Mouse (Mus musculus) retina, adult 2 months (tissue): ENCODE results near the gene Pmp22.

Experiments
- DNase-seq: peaks from one replicate; pipeline ENCODE4 v3.0.0-alpha.2; 2012; ENCODE audit warnings: low read depth, low spot score

Gene Pmp22

DNA sequence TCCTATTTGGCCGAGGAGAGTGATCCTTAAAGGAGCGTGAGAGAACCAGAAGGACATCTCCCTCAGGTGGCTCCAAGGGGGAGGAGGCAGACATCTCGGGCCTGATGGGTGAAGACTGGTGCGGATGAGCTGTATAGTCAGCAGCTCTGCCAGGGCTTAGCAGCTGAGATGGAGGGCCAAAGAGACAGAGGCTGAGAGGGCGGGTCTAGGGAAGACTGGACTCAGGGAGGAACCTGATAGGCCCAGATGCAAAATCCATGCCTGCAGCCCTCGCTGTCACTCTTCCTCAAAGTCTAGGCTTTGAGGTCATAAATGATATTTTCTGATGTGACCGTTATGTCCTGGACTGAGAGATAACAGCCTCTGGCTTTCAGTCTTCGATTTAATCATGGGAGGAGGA lies 1.8 kb upstream of the Pmp22 start:
- DNase-seq: no peak

GRCm38 (mm10) chr11:63127513-63127912 lies 1.3 kb upstream of the Pmp22 start:
- DNase-seq: no peak

DNA sequence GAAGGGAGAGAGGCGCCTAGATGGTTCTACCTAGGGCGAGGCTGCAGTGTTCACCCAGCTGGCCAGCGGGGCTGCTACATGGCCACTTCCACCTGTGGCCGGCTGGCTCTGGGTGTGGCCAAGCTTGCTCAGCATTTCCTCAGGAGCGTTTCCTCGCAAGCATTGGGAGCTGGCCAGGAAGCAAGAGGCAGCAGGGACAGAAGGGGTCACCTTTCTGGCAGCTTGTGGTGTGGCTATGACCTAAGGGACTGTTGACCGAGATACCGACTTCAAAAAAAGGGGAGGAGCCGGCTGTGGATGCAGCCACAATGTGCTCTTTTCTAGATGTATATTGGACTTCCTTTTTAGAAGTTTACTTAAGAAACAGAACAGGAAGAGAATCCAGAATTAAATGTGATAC lies 593 bp downstream of the Pmp22 start:
- no peak for DNase-seq

DNA sequence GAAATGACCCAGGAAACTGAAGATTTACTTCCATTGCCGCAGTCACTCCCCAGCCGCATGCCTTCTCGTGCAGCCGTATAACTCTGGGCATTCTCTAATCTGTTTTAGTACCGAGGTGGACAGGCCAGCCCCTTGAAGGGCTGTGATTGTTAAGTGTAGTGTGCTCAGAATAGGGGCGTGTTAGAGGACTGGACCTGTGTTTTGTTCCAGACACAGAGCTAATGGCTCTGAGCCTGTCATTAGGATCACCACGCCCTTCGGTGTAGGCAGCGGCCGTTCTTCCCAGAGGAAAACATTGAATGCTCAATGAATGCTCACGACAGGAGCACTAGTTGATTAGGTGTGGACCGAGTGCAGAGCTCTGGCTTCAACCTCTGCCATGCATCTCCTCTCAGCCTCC lies 1.1 kb downstream of the Pmp22 start:
- DNase-seq: no peak

GRCm38 (mm10) chr11:63130497-63130896 lies 1.7 kb downstream of the Pmp22 start:
- no peak for DNase-seq

DNA sequence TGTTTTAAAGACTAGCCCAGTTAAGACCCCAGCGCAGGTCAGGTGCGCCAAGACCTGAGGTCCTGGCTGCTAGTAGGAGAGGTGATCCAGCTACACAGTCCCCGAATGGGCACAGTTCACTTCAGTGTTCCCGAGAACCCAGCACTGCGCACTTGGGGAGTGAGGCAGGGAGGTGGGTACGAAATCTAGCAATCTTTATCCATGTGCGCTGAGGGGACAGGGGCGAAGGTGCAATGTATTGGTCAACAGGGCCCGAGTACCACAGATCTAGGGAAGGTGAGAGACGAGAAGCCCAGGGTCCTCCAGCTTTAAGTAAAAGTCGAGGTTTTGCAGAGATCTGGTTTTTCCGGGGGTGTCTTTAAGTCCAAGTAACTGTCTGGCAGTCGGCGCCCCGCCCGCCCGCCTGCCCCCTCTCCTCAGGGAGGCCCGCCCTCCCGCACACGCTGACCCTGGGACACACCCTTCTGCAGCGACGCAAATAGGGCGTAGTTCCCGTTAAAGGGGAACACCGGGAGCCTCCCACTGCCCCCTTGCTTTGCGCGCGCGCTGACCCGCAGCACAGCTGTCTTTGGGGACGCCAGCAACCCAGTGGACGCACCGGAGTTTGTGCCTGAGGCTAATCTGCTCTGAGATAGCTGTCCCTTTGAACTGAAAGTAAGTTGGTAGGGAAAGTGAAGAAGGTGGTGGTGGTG lies 2.4 kb downstream of the Pmp22 start:
- no peak for DNase-seq

DNA sequence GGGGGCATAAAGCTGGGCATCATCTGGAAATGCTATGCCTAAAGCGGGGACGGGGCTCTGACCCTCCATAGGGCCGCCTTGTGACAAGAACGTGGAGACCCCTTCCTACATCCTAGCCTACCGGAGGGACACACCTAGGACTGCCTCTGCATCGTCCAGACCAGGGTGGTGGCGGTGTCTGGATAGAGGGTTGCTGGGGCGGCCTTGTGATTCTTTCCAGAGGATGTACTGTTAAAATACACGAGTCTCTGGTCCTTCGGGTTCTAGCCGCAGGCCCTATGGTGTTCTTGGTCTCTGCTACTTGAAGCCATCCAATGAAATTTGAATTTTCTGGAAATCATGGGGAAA lies 2.9 kb downstream of the Pmp22 start:
- no peak for DNase-seq

DNA sequence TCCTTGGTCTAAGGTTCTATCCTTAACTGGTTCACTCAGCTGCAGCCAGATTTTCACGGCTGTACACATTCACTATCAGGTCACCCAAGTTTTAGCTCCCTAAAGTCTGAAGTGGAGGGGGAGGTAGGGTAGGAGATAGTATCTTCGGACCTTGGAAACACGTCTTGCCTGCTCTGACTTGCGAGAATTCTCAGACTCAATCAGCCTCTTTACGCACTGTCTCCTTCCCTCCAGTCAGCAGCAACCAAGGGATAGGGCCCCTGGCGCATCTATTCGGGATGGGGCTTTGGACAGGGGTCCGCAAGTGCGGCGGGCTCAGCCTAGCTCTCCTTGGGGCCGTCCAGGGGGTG lies 3.3 kb downstream of the Pmp22 start:
- no peak for DNase-seq

DNA sequence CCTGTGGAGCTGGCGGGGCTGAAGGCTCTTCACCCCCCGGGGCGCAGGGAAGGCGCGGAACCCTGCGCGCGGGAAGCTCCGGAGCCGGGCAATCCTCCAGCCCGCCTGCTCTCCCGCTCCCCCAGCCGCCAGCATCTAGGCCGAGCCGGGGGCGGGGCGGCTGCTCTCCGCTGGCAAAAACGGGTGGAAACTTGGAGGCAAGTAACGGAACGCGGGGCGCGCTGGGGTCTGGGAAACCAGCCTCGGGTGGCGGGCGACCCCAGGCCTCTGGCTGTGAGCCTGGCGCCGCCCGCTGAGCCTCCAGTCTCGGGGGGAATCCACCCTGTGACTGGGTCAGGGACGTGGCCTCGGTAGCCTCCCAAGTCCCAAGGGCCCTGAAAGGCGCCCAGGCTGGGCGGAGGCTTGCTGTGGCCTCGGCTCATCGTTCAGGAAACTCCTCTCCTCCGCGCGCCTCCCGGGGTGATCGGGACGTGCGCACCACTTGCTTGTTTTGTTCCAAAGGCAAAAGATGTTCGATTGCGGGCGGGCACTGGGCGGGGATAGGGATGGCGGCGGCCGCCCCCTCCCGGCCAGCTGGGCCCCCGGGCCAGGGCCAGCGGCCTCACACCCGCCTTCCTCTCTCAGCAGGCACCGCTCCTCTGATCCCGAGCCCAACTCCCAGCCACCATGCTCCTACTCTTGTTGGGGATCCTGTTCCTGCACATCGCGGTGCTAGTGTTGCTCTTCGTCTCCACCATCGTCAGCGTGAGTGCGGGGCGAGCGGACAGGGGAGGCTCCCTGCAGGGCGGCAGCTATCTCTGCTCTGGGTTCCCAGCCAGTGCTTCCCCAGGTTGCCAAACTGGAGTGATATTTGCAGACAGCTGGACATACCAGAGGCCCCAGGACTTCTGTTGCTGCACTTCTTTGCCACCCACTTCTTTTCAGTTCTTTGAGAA lies 4.0 kb downstream of the Pmp22 start:
- no peak for DNase-seq

DNA sequence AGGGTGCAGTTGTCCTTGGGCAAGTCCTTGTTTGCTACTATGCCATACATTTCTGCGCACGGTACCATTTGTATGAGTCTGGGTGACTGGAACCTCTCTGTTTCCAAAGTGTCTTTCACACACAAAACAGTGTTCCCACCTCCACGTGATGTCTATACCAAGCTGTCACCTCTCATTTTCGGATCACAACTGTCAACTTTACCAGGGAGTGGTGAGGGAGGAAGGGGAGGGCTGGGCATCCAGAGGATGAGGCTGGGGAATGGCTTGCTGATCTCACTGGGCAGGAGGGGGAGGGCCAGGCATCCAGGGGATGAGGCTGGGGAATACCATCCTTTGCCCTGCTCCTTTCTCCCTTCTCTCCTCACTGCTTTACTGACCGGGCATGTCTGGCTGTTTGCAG lies 5.2 kb downstream of the Pmp22 start:
- DNase-seq: no peak

DNA sequence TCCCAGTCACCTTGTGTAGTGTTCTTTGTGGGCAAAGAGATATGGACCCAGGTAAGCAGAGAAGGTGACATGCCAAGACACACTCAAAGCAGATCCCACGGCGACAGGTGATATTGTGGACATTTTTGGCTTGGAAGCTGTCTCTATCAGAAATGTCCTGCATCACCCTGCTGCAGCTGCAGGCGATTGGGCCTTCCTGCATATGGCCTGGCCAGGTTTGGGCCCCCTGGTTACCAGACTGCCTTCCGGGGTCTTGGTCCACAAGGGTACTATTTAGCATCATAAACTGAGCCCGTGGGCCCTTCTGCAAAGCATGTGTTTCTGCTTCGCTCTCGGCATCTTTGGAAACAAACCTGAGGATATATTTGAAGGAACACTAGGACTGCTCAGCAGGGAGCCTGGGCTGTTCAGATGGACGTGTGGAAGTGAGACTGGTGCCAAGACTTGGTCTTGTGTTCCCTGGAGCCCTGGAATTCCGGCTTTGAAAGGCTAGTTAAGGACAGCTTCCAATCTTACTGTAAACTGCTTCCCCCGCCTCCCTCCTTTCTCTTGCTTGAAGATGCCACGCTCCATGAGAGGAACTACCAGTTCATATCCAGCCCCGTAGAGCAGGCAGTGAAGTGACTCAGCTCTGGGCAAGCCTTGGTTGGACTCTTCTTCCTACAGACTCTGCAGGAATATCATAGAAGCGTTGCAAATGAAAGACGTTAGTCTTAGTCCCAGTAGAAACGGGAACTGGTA lies 6.1 kb downstream of the Pmp22 start:
- DNase-seq: no peak

DNA sequence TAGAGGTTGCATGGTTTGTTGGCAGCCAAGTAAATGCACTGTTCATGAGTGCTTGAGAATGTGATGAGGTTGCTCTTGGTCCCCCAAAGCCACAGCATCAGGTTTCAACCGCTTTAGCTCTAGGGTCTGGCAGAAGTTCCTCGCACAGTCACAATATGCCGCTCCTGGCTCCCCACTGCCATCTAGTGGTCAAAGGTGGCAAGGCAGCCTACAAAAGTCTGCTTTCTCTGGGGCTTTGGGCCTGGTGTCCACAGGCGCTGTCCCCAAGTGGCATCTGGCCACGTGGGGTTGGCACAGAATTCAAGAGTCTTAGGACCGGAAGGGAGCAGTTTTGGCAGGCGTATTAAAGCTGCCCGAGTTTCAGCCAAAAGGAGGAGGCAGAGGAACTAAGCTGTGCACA lies 6.8 kb downstream of the Pmp22 start:
- DNase-seq: peak; percentile 50

DNA sequence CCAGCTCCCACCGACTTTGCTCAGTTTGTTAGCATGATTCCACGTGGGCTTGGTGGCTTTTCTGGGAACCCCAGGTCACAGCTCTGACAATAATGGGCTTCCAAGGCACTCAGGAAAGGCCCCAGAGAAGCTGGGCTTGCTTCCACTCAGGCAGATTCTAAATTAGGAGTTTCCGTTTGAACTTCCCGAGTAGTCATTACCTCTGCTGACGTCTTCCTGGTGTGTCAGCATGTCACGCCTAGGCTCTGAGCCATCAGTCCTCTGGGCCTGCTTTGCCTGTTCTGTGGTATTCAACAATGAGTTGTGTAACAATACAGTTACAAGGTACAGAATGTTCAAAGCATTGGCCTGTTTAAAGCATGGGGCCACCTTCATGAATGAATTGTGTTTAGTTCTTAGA lies 7.4 kb downstream of the Pmp22 start:
- DNase-seq: no peak

DNA sequence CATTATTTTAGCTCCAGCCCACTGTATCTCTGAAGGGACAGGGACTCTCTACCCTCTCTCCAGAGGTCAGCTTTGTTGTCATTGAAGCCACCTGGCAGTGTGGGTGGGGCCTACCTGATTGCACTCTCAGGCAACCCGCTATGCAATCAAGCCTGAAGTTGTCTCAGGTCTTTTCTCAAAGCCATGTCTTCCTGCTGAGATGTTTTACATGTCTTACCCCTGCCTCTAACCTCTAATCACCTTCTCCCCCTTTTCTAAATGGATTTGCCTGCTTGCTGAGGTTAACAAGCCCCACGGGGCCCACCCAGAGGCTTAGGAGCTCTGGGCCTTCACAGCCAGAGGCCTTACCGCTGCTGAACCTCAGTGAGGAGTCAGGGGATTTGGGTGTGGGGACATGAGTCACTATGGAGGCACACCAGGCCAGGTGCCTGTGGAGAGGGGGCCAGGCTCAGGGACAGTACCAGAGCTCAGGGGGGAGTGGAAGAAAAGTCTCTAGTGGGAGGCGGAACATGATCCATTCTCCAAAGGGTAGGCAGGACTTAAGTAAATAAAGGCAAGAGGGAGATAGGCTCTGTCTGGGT lies 8.1 kb downstream of the Pmp22 start:
- DNase-seq: no peak

DNA sequence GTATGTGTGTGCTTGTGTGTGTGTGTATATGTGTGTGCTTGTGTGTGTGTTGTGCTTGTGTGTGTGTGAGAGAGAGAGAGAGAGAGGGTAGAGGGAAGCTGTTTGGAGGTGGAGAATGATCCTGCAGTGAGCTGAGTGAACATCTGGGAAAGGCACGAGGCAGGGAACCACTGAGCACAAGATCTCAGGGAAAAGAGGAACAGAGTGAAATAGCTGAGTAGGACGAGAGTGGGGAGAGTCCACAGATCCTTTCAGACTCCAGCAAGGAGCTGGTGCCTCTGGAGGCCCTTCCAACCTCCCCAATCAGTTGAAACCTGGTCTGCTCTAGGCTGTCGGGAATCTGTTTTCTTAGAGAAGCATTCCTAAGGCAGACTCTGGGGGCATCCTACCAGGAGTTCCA lies 10.0 kb downstream of the Pmp22 start:
- DNase-seq: no peak

GRCm38 (mm10) chr11:63142311-63142710 lies 13.5 kb downstream of the Pmp22 start:
- DNase-seq: no peak

DNA sequence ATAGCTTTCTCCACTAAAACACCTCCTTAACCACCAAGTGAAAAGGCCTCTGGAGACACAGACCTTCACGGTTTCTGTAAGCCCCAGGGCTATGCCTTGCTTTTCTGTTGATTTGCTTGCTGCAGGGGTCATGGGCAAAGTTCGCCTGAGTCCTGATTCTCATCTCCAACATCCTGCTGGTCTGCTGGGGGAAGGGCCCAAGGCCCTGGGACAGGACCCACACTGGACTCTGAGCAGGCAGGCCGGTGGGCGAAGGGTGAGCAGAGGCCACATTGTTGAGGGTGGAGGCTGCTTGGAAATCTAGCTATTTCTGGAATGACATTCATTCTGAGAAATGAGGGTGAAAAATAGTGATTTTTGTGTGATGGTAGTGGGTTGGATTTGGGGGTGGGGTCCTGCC lies 14.0 kb downstream of the Pmp22 start:
- DNase-seq: no peak

DNA sequence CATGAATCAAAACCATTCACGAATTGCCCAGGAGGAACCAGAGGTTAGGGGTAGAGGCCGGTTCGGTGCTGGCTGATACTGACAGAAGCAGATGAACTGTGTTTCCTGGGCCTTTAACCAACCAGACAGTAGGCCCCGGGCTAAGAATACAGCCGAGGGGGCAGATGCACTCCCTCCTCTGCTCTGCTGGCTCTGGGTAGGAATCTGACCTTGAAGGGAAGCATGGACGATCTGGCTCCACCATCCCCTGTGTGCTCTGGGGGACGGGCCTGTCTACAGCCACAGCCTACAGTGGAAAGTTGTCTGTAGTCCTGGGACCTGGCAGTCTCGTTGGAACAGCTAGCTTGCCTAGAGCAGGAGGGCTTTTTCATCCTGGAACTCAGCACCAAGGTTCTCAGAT lies 14.7 kb downstream of the Pmp22 start:
- DNase-seq: no peak

DNA sequence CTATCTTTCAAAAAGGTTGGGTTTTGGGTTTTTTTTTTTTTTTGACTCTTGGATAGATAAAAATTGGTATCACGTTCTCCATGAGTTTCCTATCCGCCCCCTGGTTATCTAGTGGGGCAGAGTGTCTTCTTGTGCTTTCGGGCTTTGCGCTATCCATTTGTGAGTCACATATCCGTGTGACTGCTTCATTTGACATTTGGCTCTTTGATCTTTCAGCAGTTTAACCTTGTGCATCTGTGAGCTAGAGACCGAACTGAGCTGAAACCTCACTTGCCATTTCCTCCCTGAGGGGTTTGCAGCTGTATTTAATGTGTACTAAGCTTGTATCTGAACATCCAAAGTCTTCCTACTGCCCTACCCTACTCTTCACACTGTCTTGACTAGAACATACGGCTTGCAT lies 17.8 kb downstream of the Pmp22 start:
- no peak for DNase-seq

- DNase-seq: no peak
These were observed 19.5 kb downstream of the Pmp22 start for GRCm38 (mm10) chr11:63148276-63148675.

GRCm38 (mm10) chr11:63151857-63152256 lies 23.1 kb downstream of the Pmp22 start:
- DNase-seq: no peak

DNA sequence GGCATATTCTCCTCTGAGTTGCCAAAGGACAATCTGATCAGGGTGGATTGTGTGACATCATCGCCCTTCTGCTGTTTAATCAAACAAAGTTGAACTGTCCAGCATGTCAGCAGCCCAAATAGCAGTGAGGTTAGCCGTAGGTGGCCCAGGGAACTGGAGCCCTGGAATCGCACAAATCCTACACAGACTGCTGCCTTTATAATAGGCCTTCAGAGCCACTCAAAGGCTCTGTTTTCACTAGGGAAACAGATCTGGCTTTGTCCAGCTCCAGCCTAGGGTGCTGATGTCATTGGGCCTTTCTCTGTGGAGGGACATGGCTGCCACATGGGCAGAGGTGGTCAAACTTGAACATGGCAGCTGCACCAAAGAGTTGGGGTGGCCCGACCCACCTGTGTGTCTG lies 28.3 kb downstream of the Pmp22 start:
- DNase-seq: no peak
